Mouse (Mus musculus): ENCODE results near the gene Lcn9. TPM values are rescaled to one million over a fixed set of nuclear protein-coding genes. Genes with fewer than 3 reads are reported as not detected.

Lcn9 gene
- polyA plus RNA-seq, 1 experiment from 2014 or later: not detected

- no peak overlapping the region for H3K4me2 ChIP-seq
- H3K36me3 ChIP-seq (ENCODE audit: control insufficient read depth, insufficient read depth, low read length): no peaks in the 10 kb centered on the region
- ATAC-seq (replicated peaks; ENCODE audit: low FRiP score) (no peak), DNase-seq (ENCODE audit: low spot score) (no peak)
- H3K27ac ChIP-seq (ENCODE audit: low read depth, low read length): no peak overlapping the region
- H3K9ac ChIP-seq (ENCODE audit: low read depth, low read length): no peak overlapping the region
- H3K9me3 ChIP-seq (ENCODE audit: control insufficient read depth, low read length): no peaks in the 10 kb centered on the region
- H3K27me3 ChIP-seq (replicated peaks; ENCODE audit: control insufficient read depth, insufficient read depth, low read length): peaks cover 33% of the 10 kb centered on the region
- no peaks in the 10 kb centered on the region for H3K4me1 ChIP-seq (replicated peaks; ENCODE audit: control insufficient read depth, insufficient read depth, low read length)
- 74% methylated on average over 3 of the region's 3 CpGs for WGBS
- no peak overlapping the region for H3K4me3 ChIP-seq (ENCODE audit: low read depth, low read length)
These were observed 36.9 kb downstream of the Lcn9 start for GRCm38 (mm10) chr2:25859891-25860290.

- no peak overlapping the region for H3K27ac ChIP-seq (ENCODE audit: low read depth, low read length)
- no peaks in the 10 kb centered on the region for H3K4me1 ChIP-seq (replicated peaks; ENCODE audit: control insufficient read depth, insufficient read depth, low read length)
- DNase-seq (ENCODE audit: low spot score) (no peak), ATAC-seq (replicated peaks; ENCODE audit: low FRiP score) (no peak)
- peaks cover 53% of the 10 kb centered on the region for H3K27me3 ChIP-seq (replicated peaks; ENCODE audit: control insufficient read depth, insufficient read depth, low read length)
- H3K4me3 ChIP-seq (ENCODE audit: low read depth, low read length): no peak overlapping the region
- 83% methylated on average over 2 of the region's 2 CpGs for WGBS
- no peak overlapping the region for H3K9ac ChIP-seq (ENCODE audit: low read depth, low read length)
- no peaks in the 10 kb centered on the region for H3K9me3 ChIP-seq (ENCODE audit: control insufficient read depth, low read length)
- H3K36me3 ChIP-seq (ENCODE audit: control insufficient read depth, insufficient read depth, low read length): no peaks in the 10 kb centered on the region
- no peak overlapping the region for H3K4me2 ChIP-seq
These were observed 39.1 kb downstream of the Lcn9 start for GRCm38 (mm10) chr2:25862038-25862437.

GRCm38 (mm10) chr2:25862696-25863270 is 39.8 kb downstream of the Lcn9 start:
- DNase-seq (ENCODE audit: low spot score) (no peak), ATAC-seq (replicated peaks; ENCODE audit: low FRiP score) (no peak)
- 61% methylated on average over 5 of the region's 5 CpGs for WGBS
- Histone ChIP-seq H3K9me3 (ENCODE audit: control insufficient read depth, low read length) (no peaks in the 10 kb centered on the region), H3K4me2 (peak overlapping the region; percentile 81; the same call in 1 of the 2 replicates), H3K27me3 (replicated peaks; ENCODE audit: control insufficient read depth, insufficient read depth, low read length) (peaks cover 56% of the 10 kb centered on the region), H3K36me3 (ENCODE audit: control insufficient read depth, insufficient read depth, low read length) (no peaks in the 10 kb centered on the region), H3K9ac (ENCODE audit: low read depth, low read length) (no peak overlapping the region), H3K4me3 (ENCODE audit: low read depth, low read length) (no peak overlapping the region), H3K4me1 (replicated peaks; ENCODE audit: control insufficient read depth, insufficient read depth, low read length) (no peaks in the 10 kb centered on the region), H3K27ac (ENCODE audit: low read depth, low read length) (no peak overlapping the region)

GRCm38 (mm10) chr2:25863337-25864131 is 40.6 kb downstream of the Lcn9 start, which contains the start of gene Kcnt1:
TSS of gene Kcnt1 (plus strand) at chr2:25863734.
- H3K4me3 ChIP-seq (ENCODE audit: low read depth, low read length): peak within 1 kb of the TSS; percentile 43
- H3K36me3 ChIP-seq (ENCODE audit: control insufficient read depth, insufficient read depth, low read length): no peaks in the 10 kb centered on the region
- peaks cover 56% of the 10 kb centered on the region for H3K27me3 ChIP-seq (replicated peaks; ENCODE audit: control insufficient read depth, insufficient read depth, low read length)
- ATAC-seq (replicated peaks; ENCODE audit: low FRiP score) (no peak), DNase-seq (ENCODE audit: low spot score) (no peak)
- no peak within 1 kb of the TSS for H3K9ac ChIP-seq (ENCODE audit: low read depth, low read length)
- no peaks in the 10 kb centered on the region for H3K4me1 ChIP-seq (replicated peaks; ENCODE audit: control insufficient read depth, insufficient read depth, low read length)
- H3K4me2 ChIP-seq: peak within 1 kb of the TSS; percentile 81
- H3K9me3 ChIP-seq (ENCODE audit: control insufficient read depth, low read length): no peaks in the 10 kb centered on the region
- H3K27ac ChIP-seq (ENCODE audit: low read depth, low read length): no peak within 1 kb of the TSS
- WGBS: 2% methylated on average over 51 of the region's 53 CpGs

- Histone ChIP-seq H3K9me3 (ENCODE audit: control insufficient read depth, low read length) (no peaks in the 10 kb centered on the region), H3K4me2 (peak overlapping the region; percentile 81), H3K9ac (ENCODE audit: low read depth, low read length) (no peak overlapping the region), H3K27ac (ENCODE audit: low read depth, low read length) (no peak overlapping the region), H3K4me1 (replicated peaks; ENCODE audit: control insufficient read depth, insufficient read depth, low read length) (no peaks in the 10 kb centered on the region), H3K27me3 (replicated peaks; ENCODE audit: control insufficient read depth, insufficient read depth, low read length) (peaks cover 56% of the 10 kb centered on the region), H3K4me3 (ENCODE audit: low read depth, low read length) (peak overlapping the region; percentile 43), H3K36me3 (ENCODE audit: control insufficient read depth, insufficient read depth, low read length) (no peaks in the 10 kb centered on the region)
- no peak for DNase-seq (ENCODE audit: low spot score)
- 6% methylated on average over 18 of the region's 18 CpGs for WGBS
- no peak for ATAC-seq (replicated peaks; ENCODE audit: low FRiP score)
These were observed 41.3 kb downstream of the Lcn9 start for GRCm38 (mm10) chr2:25864230-25864629.

GRCm38 (mm10) chr2:25865412-25865811 is 42.5 kb downstream of the Lcn9 start:
- no peak overlapping the region for H3K4me2 ChIP-seq
- 24% methylated on average over 4 of the region's 4 CpGs for WGBS
- no peaks in the 10 kb centered on the region for H3K4me1 ChIP-seq (replicated peaks; ENCODE audit: control insufficient read depth, insufficient read depth, low read length)
- no peak overlapping the region for H3K27ac ChIP-seq (ENCODE audit: low read depth, low read length)
- no peaks in the 10 kb centered on the region for H3K9me3 ChIP-seq (ENCODE audit: control insufficient read depth, low read length)
- H3K9ac ChIP-seq (ENCODE audit: low read depth, low read length): no peak overlapping the region
- no peak overlapping the region for H3K4me3 ChIP-seq (ENCODE audit: low read depth, low read length)
- ATAC-seq (replicated peaks; ENCODE audit: low FRiP score) (no peak), DNase-seq (ENCODE audit: low spot score) (no peak)
- no peaks in the 10 kb centered on the region for H3K36me3 ChIP-seq (ENCODE audit: control insufficient read depth, insufficient read depth, low read length)
- H3K27me3 ChIP-seq (replicated peaks; ENCODE audit: control insufficient read depth, insufficient read depth, low read length): peaks cover 56% of the 10 kb centered on the region

GRCm38 (mm10) chr2:25866656-25867055 is 43.7 kb downstream of the Lcn9 start:
- Histone ChIP-seq H3K4me2 (no peak overlapping the region), H3K36me3 (ENCODE audit: control insufficient read depth, insufficient read depth, low read length) (no peaks in the 10 kb centered on the region), H3K9me3 (ENCODE audit: control insufficient read depth, low read length) (no peaks in the 10 kb centered on the region), H3K4me1 (replicated peaks; ENCODE audit: control insufficient read depth, insufficient read depth, low read length) (no peaks in the 10 kb centered on the region), H3K27me3 (replicated peaks; ENCODE audit: control insufficient read depth, insufficient read depth, low read length) (peaks cover 54% of the 10 kb centered on the region), H3K9ac (ENCODE audit: low read depth, low read length) (no peak overlapping the region), H3K4me3 (ENCODE audit: low read depth, low read length) (no peak overlapping the region), H3K27ac (ENCODE audit: low read depth, low read length) (no peak overlapping the region)
- WGBS: 47% methylated on average over 5 of the region's 5 CpGs
- ATAC-seq (replicated peaks; ENCODE audit: low FRiP score): no peak
- no peak for DNase-seq (ENCODE audit: low spot score)

Data from liver, embryonic 11.5 days (tissue).